Mouse (Mus musculus): ENCODE data around the gene Rin2.

GRCm38 (mm10) chr2:145794318-145794954 is 119.4 kb downstream of the Rin2 start:
- TF ChIP-seq NRF1 (IDR thresholded peaks at IDR 0.05; ENCODE audit: low read depth, low read length) (no peak), POLR2A (IDR thresholded peaks at IDR 0.05; ENCODE audit: low read depth, low read length) (no peak), CTCF (conservative IDR thresholded peaks at IDR 0.05 in 1 of 2, IDR thresholded peaks at IDR 0.05 in 1 of 2; ENCODE audit: low read depth in 2 of 2, low read length in 2 of 2) (peak; percentile 55 to 83; a peak in 3 of 4 replicates), MAFK (IDR thresholded peaks at IDR 0.05; ENCODE audit: insufficient replicate concordance, low read length) (no peak), TBP (conservative IDR thresholded peaks at IDR 0.05; ENCODE audit: low read depth, low read length) (no peak), POLR2AphosphoS2 (IDR thresholded peaks at IDR 0.05; ENCODE audit: low read depth, low read length) (no peak), E2F4 (IDR thresholded peaks at IDR 0.05; ENCODE audit: insufficient replicate concordance, low read depth, low read length) (no peak)
